Mouse (Mus musculus) heart, embryonic 10.5 days (tissue): Measurements from ENCODE around the gene Gm5475. TPM values are rescaled to one million over a fixed set of nuclear protein-coding genes. Genes with fewer than 3 reads are reported as not detected.

Experiments
- DNase-seq: peaks from one replicate; pipeline ENCODE4 v3.0.0-alpha.2; 2017; ENCODE audit warnings: low spot score
- H3K27ac ChIP-seq: fragments of 300-500 bp; sonication (generic); 2 replicates; pipeline ENCODE4 v1.5.1; 2016; ENCODE audit warnings: mild to moderate bottlenecking
- H3K27me3 ChIP-seq: fragments of 300-500 bp; sonication (generic); 2 replicates; pipeline ENCODE4 v1.6.1; 2016; ENCODE audit warnings: mild to moderate bottlenecking; ENCODE audit not compliant: poor library complexity, insufficient read depth, severe bottlenecking
- H3K36me3 ChIP-seq: fragments of 300-500 bp; sonication (generic); 2 replicates; pipeline ENCODE4 v1.6.1; 2016; ENCODE audit warnings: mild to moderate bottlenecking, moderate library complexity
- H3K4me1 ChIP-seq: fragments of 300-500 bp; sonication (generic); 2 replicates; pipeline ENCODE4 v1.6.1; 2016; ENCODE audit warnings: mild to moderate bottlenecking
- H3K4me3 ChIP-seq: fragments of 300-500 bp; sonication (generic); 2 replicates; pipeline ENCODE4 v1.5.1; 2016; ENCODE audit warnings: mild to moderate bottlenecking, moderate library complexity
- H3K9me3 ChIP-seq: fragments of 300-500 bp; sonication (generic); 2 replicates; pipeline ENCODE4 v1.6.1; 2016; ENCODE audit warnings: mild to moderate bottlenecking, moderate library complexity
- WGBS: fragments of 180-500 bp; shearing (Covaris S2); methylation state at CpG from one replicate; pipeline ENCODE4 v1.1.7; 2016; 5-methylcytosine and 5-hydroxymethylcytosine counted together
- polyA plus RNA-seq: library from polyadenylated mRNA; unstranded; fragments of >200 nt; fragmentation: Nextera tagmentation; extraction: Ambion mirVana; gene quantifications from 2 replicates; pipeline ENCODE4 v1.2.1, GENCODE M21; 2016

Gm5475 gene
- polyA plus RNA-seq, 1 experiment from 2014 or later, result not detected

DNA sequence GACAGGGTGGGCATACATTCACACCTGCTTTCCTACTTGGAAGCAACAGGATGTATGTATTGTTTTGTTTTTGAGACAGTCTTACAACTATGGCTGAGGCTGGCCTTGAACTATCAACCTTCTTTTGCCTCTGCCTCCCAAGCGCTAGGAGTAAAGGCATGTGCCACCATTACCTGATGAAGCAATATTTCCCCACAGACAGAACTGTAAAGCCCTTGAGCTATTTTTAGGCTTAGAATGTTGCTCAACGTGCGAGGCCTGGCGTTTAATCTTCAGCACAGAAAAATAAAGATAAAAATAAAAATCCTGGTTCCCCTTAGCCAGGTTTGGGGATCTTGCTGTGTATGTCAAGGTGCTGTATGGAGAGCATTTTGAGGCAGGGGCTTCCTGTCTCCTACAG, 14.2 kb downstream of the Gm5475 start:
- peaks cover 5% of the 10 kb centered on the region; the same call in 1 of the 2 replicates for H3K4me1 ChIP-seq
- no peak for DNase-seq
- H3K27me3 ChIP-seq, result no peaks in the 10 kb centered on the region
- H3K4me3 ChIP-seq, result no peak overlapping the region
- no peaks in the 10 kb centered on the region for H3K9me3 ChIP-seq
- 56% methylated on average over 4 of the region's 4 CpGs for WGBS
- H3K27ac ChIP-seq, result no peak overlapping the region
- no peaks in the 10 kb centered on the region for H3K36me3 ChIP-seq

DNA sequence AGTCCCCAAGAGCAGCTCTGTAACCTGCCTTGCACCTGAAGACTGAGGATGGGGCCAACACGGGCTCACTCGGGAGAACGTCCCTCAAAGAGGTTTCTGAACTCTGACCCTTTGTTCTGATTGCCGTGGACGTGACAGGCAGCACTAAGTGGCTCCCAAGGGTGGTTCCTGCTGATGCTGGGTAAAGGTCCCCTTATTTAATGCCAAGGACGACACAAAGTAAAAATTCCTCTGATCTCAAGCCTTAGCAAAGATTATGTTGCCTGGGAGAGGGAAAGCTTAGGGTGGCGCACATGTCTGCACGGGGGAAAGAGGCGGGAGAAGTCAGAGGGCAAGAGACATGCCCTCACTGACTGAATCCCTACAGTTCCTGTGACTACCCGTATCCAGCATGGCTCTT, 14.6 kb downstream of the Gm5475 start:
- H3K4me1 ChIP-seq, result peaks cover 5% of the 10 kb centered on the region; the same call in 1 of the 2 replicates
- 67% methylated on average over 10 of the region's 10 CpGs for WGBS
- no peak overlapping the region for H3K4me3 ChIP-seq
- H3K36me3 ChIP-seq, result no peaks in the 10 kb centered on the region
- no peak overlapping the region for H3K27ac ChIP-seq
- no peaks in the 10 kb centered on the region for H3K27me3 ChIP-seq
- no peaks in the 10 kb centered on the region for H3K9me3 ChIP-seq
- no peak for DNase-seq

DNA sequence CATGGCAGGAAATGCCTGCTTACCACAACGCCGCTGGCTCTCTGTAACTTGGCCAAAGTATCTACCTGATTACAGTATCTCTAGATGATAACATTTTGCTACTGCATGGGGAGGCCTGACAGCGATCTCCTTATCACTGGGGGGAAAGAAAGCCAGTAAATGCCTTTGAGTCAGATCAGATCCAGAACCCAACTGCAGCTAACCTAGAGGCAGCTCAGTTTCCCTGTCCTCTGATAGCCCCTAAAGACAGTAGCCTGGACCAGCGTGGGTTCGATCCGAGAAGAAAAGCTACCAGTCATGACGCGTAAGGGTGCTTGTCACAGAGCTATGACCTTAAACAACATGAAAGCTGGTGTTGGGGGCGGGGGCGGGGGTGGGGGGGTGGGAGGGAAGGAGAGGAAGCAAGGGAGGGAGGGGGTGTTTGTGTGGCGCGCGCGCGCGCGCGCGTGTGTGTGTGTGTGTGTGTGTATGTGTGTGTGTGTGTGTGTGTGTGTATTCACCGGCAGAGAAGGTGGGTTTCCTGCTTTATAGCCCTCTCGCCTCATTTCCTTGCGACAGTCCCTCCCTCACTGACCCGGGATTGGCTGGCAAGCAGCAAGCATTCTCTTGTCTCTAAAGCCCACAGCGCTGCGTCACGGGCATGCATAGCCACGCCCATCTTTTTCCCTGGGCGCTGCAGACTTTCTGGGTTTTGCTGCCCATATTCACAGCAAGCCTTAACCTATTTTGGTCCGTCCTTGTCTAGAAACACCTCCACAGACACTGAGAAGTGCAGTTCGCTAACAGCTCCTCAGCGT, 21.4 kb downstream of the Gm5475 start:
- H3K27ac ChIP-seq, result peak overlapping the region; percentile 88
- peak overlapping the region; percentile 62 for H3K4me3 ChIP-seq
- peak; percentile 98 for DNase-seq
- no peaks in the 10 kb centered on the region for H3K36me3 ChIP-seq
- H3K27me3 ChIP-seq, result no peaks in the 10 kb centered on the region
- WGBS, result 2% methylated on average over 21 of the region's 31 CpGs
- H3K4me1 ChIP-seq, result peaks cover 11% of the 10 kb centered on the region
- no peaks in the 10 kb centered on the region for H3K9me3 ChIP-seq

DNA sequence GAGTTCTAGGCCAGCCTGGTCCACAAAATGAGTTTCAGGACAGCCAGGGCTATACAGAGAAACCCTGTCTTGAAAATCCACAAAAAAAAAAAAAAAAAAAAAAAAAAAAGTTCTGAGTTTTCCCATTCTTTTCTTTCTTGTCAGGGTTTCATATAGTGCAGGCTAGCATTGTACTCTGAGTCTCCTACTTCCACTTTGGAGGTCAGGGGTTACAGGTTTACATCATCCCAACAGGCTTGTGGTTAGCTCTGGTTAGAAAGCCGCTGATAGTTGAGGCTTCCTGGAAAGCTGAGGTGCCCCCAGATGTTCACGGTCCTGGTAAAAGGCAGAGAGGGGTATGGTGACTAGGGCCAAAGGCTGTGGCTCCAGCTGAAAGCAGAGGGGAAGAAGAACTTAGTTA, 24.9 kb downstream of the Gm5475 start:
- WGBS, result 72% methylated on average over 2 of the region's 2 CpGs
- Histone ChIP-seq H3K9me3 (no peaks in the 10 kb centered on the region), H3K4me3 (no peak overlapping the region), H3K27me3 (no peaks in the 10 kb centered on the region), H3K27ac (no peak overlapping the region), H3K4me1 (peaks cover 11% of the 10 kb centered on the region), H3K36me3 (no peaks in the 10 kb centered on the region)
- DNase-seq, result no peak

DNA sequence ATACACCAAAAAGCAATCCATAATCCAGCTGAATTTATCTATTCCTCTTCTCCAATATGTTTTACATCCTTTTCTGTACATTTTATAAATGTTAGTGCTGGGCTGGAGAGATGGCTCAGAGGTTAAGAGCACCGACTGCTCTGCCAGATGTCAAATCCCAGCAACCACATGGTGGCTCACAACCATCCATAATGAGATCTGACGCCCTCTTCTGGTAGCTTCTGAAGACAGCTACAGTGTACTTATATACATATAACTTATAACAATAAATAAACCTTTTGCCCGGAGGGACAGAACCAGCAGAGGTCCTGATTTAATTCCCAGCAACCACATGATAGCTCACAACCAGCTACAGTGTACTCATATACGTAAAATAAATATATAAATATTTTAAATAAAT, 26.6 kb downstream of the Gm5475 start:
- Histone ChIP-seq H3K9me3 (no peaks in the 10 kb centered on the region), H3K36me3 (no peaks in the 10 kb centered on the region), H3K4me3 (no peak overlapping the region), H3K27ac (no peak overlapping the region), H3K27me3 (no peaks in the 10 kb centered on the region), H3K4me1 (peaks cover 4% of the 10 kb centered on the region)
- DNase-seq, result no peak
- WGBS, result 73% methylated on average over 4 of the region's 4 CpGs

DNA sequence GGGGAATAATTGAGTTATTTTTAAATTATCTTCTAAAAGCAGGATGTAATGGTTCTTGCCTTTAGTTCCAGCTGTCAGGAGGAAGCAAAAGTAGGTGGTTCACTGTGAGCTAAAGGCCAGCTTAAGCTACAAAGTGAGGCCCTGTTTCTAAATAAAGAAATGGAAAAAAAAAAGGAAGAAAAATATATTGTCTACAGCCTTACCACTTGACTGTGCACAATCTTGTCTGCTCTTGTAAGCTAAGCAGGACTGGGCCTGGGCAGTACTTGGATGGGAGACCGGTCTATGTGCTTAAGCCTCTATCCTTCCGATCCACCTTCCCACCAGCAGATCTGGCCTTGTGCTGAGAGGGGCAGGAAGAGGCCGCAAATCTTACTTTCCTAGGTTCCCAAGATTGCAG, 27.5 kb downstream of the Gm5475 start:
- Histone ChIP-seq H3K27ac (no peak overlapping the region), H3K9me3 (no peaks in the 10 kb centered on the region), H3K4me1 (no peaks in the 10 kb centered on the region), H3K36me3 (no peaks in the 10 kb centered on the region), H3K4me3 (no peak overlapping the region), H3K27me3 (no peaks in the 10 kb centered on the region)
- DNase-seq, result no peak
- WGBS, result 88% methylated on average over 3 of the region's 3 CpGs

DNA sequence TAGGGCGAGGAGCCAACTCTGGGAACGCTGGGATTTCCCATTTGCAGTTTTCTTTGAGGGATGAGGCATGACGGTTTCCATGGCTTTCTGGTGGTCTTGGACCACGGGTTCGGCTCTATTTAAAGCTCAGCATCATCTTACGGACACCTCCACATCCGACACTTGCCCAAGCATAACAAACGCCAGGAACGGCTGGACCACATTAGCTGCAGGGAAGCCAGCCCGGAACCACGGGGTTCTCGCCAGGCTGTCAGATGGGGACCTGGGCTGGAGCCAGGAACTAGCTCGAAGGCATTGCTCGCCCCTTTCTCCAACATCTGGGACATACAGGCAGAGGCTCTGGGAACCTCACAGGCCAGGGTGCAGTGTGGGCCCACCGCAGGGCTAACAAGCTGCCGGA, 29.3 kb downstream of the Gm5475 start:
- WGBS, result 75% methylated on average over 16 of the region's 16 CpGs
- no peak for DNase-seq
- no peak overlapping the region for H3K4me3 ChIP-seq
- no peaks in the 10 kb centered on the region for H3K4me1 ChIP-seq
- H3K27me3 ChIP-seq, result no peaks in the 10 kb centered on the region
- no peaks in the 10 kb centered on the region for H3K9me3 ChIP-seq
- no peak overlapping the region for H3K27ac ChIP-seq
- H3K36me3 ChIP-seq, result no peaks in the 10 kb centered on the region

DNA sequence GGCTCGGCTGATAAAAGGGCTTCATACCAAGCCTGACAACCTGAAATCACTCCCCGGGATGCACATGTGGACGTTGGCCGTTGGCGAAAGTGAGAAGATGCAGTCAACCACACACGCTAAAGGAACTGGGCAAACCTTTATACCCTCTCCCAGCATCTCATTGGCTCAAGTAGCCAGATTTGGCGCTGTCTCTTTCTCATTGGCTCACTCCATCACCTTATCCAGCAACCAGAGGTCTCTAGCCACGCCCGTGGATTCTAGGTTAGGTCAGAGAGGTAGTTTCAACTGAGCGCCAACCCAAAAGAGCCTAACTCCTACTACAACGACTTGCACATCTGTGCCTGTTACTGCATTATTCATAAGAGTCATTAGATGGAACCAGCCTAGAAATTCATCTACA, 30.5 kb downstream of the Gm5475 start:
- H3K36me3 ChIP-seq, result no peaks in the 10 kb centered on the region
- H3K27me3 ChIP-seq, result no peaks in the 10 kb centered on the region
- H3K4me3 ChIP-seq, result no peak overlapping the region
- H3K9me3 ChIP-seq, result no peaks in the 10 kb centered on the region
- no peak overlapping the region for H3K27ac ChIP-seq
- 72% methylated on average over 11 of the region's 11 CpGs for WGBS
- no peaks in the 10 kb centered on the region for H3K4me1 ChIP-seq
- no peak for DNase-seq

DNA sequence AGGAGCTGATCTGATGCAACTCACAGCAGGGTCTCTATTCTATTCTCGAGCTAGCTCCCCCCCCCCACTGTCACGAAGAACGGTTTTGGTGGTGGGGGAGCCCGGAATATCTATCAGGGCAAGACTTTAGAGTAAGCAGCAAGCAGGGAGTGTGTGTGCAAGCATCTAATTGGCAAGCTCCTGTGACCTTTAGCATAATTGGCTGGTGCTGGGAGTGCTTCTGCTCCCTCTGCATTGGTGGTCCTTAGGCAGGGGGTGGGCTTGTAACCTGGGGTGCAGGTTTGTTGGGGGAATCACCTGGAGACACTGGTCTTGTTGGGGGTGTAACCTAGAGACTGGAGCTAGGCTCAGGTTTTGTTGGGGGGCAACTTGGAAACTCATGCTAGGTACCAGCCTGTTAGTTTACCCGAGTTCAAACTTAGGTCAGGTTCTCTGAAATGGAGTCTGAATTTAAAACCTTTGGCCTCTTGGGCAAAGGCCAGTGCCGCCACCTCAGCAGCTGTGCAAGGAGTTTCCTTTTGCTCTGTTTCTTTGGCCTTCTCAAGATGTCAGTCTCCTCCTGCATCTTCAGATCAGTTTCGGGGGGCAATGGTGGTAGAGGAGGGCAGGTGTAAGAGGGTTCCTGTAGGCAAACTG, 34.5 kb downstream of the Gm5475 start:
- DNase-seq, result no peak
- no peaks in the 10 kb centered on the region for H3K9me3 ChIP-seq
- H3K4me1 ChIP-seq, result peaks cover 8% of the 10 kb centered on the region; the same call in 1 of the 2 replicates
- no peak overlapping the region for H3K4me3 ChIP-seq
- H3K27me3 ChIP-seq, result peaks cover 15% of the 10 kb centered on the region
- no peak overlapping the region for H3K27ac ChIP-seq
- no peaks in the 10 kb centered on the region for H3K36me3 ChIP-seq
- WGBS, result 71% methylated on average over 7 of the region's 7 CpGs

DNA sequence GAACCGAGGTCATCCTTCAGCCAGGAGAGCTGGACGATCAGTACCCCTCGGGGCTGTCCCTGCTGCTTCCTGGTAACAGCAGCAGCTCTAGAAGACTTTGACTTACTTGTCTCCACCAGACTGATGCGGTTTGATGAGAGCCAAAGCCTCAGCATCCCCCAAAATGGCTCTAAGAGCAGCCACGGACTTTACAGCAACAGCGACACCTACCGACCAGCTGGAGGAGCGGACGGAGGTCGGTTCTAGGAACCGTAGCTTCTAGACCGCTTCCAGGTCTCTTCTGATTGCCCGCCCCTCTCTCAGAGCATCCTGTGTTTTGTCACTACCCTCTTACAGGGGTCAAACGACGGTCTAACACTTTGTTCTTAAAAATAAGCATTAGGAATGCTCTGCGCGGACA, 35.4 kb downstream of the Gm5475 start:
- Histone ChIP-seq H3K27ac (no peak overlapping the region), H3K27me3 (peaks cover 15% of the 10 kb centered on the region), H3K4me3 (no peak overlapping the region), H3K9me3 (no peaks in the 10 kb centered on the region), H3K36me3 (no peaks in the 10 kb centered on the region), H3K4me1 (peaks cover 11% of the 10 kb centered on the region; the same call in 1 of the 2 replicates)
- DNase-seq, result peak; percentile 86
- 7% methylated on average over 17 of the region's 17 CpGs for WGBS

DNA sequence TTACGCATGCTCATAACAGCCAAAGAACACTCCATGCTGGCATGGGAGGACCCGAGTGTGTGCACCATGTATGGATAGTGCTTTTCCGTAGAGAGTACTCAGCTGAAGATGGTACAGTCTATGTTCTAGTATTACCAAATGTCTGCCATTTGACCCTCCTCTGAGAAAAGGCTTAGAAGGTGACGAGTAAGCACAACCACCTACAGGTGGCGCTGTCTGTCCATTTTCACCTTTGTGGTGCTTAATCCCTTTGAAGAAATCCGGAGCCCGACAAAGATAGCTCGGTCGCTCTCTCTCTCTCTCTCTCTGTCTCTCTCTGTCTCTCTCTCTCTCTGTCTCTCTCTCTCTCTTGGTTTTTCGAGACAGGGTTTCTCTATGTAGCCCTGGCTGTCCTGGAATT, 36.1 kb downstream of the Gm5475 start:
- H3K27me3 ChIP-seq, result peaks cover 15% of the 10 kb centered on the region
- H3K27ac ChIP-seq, result no peak overlapping the region
- H3K4me1 ChIP-seq, result peaks cover 11% of the 10 kb centered on the region; the same call in 1 of the 2 replicates
- H3K36me3 ChIP-seq, result no peaks in the 10 kb centered on the region
- DNase-seq, result no peak
- H3K4me3 ChIP-seq, result no peak overlapping the region
- H3K9me3 ChIP-seq, result no peaks in the 10 kb centered on the region
- WGBS, result 40% methylated on average over 10 of the region's 10 CpGs

DNA sequence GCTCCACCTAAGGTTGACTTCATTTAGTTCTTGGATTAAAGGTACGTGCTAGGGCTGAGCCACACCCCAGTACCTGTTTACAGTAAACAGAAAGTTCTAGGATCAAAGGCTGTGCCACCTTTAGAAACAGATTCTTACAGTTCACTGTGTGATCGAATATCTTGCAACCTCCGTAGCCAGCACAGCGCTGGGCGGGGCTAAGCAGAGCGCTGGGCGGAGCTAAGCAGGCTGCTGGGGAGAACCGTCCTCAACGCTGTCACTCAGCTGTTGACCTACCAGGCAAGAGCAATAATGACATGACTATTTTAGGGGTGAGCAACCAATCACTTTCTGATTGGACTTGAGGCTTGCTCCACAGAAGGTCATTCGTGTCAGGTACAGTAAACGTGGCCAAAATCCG, 39.0 kb downstream of the Gm5475 start:
- Histone ChIP-seq H3K27me3 (peaks cover 15% of the 10 kb centered on the region), H3K9me3 (no peaks in the 10 kb centered on the region), H3K4me3 (peak overlapping the region; percentile 34; the same call in 1 of the 2 replicates), H3K4me1 (peaks cover 11% of the 10 kb centered on the region; the same call in 1 of the 2 replicates), H3K36me3 (no peaks in the 10 kb centered on the region), H3K27ac (no peak overlapping the region)
- no peak for DNase-seq
- 11% methylated on average over 12 of the region's 12 CpGs for WGBS

DNA sequence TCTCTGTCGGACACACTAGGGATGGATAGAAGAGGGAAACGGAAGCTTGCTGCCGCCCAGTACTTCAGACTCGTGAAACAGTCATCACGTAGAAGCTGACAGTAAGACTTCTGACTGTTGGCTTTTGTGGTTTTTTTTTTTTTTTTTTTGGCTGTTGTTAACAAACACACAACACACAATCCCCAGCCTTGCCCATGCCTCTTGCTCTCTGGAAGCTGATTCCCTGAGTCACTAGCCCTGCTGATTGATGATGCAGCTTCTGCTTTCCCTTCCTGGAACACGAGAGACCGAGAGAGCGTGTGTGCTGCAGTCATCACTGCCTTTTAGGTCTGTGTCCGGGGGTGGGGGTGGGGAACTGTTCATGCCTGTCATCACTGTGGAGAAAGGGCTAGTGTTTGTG, 39.7 kb downstream of the Gm5475 start:
- H3K36me3 ChIP-seq, result no peaks in the 10 kb centered on the region
- peaks cover 15% of the 10 kb centered on the region for H3K27me3 ChIP-seq
- no peaks in the 10 kb centered on the region for H3K9me3 ChIP-seq
- H3K27ac ChIP-seq, result no peak overlapping the region
- peaks cover 11% of the 10 kb centered on the region; the same call in 1 of the 2 replicates for H3K4me1 ChIP-seq
- H3K4me3 ChIP-seq, result no peak overlapping the region
- DNase-seq, result no peak
- 55% methylated on average over 9 of the region's 9 CpGs for WGBS
